Mouse (Mus musculus) lung, adult 2 months (tissue): ENCODE measurements around the gene Zfhx3.

ENCODE experiments used
- CTCF ChIP-seq: fragments of 200-500 bp; IDR thresholded peaks from 2 replicates; pipeline ENCODE4 v1.5.1; 2011; ENCODE audit warnings: mild to moderate bottlenecking, low read length, control low read depth; ENCODE audit not compliant: insufficient read depth
- POLR2A ChIP-seq: fragments of 200-500 bp; IDR thresholded peaks from 2 replicates; pipeline ENCODE4 v1.6.1; 2011; ENCODE audit warnings: low read depth, mild to moderate bottlenecking, control low read depth, low read length, borderline replicate concordance; ENCODE audit errors: extremely low read depth

GRCm38 (mm10) chr8:108222091-108222490 lies 279.6 kb downstream of the Zfhx3 start:
- TF ChIP-seq CTCF (no peak), POLR2A (no peak)
